Mouse (Mus musculus): ENCODE measurements around the gene Polr2c. TPM values are rescaled to one million over a fixed set of nuclear protein-coding genes. Genes with fewer than 3 reads are reported as not detected.
"Not testable (repeated sequence)": the region's sequence is repeated elsewhere in the genome, so short reads cannot be mapped to it uniquely, and the experiment has no call there.

Gene Polr2c
- polyA plus RNA-seq, 1 experiment, result 93.1 TPM

DNA sequence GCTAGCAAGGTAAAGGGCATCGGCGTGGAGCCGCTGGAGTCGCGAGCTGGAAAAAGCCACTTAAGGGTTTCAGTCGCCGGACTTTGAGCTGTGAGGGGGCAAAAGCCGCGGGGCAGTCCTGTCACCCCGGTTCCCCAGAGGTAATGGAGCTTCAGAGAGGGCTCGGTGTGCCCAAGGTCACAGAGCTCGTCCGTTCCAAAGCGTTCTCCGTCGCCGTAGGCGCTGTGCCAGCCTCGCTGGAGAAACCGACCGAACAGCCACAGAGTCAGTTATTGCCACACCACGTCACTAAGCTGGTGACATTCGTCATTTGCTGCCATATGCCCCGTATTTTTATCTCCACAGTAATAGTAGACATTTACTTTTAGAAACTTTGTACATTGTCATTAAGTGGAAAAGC, 18.6 kb upstream of the Polr2c start:
- no peak for DNase-seq (ENCODE audit: low read depth)

DNA sequence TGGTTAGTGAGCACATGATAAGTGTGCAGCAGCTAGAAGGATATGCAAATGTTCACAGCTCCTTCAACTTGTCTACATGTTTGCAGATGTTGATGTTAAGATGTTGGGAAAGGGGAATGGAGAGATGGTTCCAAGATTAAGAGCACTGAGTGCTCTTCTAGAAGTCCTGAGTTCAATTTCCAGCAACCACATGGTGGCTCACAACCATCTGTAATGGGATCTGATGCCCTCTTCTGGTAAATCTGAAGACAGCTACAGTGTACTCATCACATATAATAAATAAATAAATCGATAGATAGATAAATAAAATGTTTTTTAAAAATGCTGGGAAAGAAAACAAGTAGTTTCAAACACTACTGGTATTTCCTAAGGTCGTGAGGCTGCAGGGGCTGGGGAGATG, 16.1 kb upstream of the Polr2c start:
- DNase-seq (ENCODE audit: low read depth), result no peak

DNA sequence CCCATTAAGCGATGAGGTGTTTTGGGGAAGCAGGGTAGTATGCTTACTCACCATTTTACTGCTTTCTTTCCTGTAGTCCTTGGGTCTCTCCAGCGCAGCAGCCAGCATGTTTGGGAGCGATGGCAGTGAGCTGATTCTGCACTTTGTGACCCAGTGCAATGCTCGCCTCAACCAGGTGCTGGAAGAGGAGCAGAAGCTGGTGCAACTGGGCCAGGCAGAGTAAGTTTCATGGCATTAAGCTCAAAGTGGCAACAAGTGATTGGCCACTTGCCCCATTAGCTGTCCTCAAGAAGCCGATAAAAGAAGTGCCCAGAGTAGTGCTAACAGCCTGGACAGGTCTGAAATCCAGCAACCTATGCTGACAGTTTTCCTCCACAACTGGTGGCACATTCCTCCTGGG, 7.2 kb upstream of the Polr2c start:
- no peak for DNase-seq (ENCODE audit: low read depth)

DNA sequence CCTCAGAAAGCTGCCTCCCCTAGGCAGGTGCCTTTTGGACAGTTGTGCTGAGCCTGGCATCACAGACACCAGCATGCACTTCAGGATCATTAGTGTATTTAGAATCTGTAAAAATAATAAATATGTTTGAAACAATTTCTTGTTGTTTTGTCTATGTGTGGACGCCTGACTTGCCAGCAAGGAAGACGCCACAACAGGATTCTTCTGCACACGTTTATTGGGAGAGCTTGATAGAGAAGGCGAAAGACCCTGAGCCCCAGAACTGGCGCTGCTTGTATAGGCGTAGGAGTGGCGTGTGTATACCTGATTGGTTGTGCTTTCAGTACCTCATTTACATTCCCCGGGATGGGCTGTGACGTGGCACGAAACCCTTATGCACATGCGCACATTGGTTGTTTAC, 2.5 kb upstream of the Polr2c start:
- DNase-seq (ENCODE audit: low read depth), result not testable (repeated sequence)

DNA sequence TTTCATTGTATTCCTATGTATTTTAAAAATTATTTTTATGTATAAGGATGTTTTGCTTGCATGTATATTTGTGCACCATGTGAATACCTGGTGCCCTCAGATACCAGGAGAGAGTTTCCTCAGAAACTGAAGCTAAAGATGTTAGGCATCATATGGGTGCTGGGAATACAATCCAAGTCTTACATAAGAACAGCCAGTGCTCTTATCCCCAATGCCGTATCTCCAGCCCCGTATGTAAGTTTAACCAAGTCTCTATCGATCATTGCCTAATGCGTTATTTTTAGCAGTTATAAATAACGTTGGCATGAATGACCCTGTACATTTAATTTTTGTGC, 272 bp upstream of the Polr2c start:
- DNase-seq (ENCODE audit: low read depth), result no peak

DNA sequence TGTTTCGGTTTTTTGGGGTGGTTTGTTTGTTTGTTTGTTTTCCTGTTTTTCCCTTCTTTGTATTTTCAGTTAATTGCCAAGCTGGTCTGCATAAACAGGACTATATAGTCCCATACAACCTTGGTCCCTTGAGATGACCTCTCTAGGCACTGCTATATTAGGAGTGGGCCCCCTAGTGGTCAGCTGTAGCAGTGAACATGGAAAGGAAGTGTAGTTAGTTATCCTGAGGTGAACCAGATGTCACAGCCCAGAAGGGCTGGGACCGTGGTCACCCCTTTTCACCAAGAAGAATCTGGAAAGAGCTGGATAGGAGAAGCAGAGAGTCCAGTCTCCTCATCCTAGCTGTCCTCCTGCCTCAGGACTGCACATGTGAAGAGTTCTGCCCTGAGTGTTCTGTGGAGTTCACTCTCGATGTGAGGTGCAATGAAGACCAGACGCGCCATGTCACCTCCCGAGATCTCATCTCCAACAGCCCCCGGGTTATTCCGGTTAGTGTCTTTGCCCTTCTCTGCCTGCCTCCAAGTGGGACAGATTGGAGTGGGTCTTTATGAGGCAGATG, 4.2 kb downstream of the Polr2c start:
- DNase-seq (ENCODE audit: low read depth), result no peak

DNA sequence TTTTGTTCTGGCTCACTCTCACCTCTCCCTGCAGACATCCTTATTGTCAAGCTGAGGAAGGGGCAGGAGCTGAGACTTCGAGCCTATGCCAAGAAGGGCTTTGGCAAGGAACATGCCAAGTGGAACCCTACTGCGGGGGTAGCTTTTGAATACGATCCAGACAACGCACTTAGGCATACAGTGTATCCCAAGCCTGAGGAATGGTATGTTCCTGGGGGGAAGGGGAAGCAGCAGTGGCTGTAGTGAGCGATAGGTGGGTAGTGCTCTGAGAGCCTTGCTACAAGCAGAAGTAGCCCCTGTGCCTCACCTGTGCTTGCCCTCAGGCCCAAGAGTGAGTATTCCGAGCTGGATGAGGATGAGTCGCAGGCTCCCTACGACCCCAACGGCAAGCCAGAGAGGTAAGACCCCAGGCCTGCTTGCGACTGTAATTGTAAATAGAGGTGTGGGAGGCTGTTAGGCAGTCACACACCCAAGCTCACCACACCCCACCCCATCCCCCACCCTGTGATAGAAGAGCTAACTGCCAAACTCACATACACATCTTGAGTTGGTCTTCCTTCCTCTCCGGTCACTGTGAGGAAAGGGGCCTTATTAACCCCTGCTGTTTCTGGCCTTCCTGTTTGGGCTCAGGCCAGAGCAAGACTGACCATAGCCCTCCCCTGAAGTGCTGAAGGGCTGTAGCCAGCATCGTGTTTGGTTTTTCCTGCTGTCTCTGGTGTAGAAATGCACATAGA, 5.4 kb downstream of the Polr2c start:
- DNase-seq (ENCODE audit: low read depth), result no peak

DNA sequence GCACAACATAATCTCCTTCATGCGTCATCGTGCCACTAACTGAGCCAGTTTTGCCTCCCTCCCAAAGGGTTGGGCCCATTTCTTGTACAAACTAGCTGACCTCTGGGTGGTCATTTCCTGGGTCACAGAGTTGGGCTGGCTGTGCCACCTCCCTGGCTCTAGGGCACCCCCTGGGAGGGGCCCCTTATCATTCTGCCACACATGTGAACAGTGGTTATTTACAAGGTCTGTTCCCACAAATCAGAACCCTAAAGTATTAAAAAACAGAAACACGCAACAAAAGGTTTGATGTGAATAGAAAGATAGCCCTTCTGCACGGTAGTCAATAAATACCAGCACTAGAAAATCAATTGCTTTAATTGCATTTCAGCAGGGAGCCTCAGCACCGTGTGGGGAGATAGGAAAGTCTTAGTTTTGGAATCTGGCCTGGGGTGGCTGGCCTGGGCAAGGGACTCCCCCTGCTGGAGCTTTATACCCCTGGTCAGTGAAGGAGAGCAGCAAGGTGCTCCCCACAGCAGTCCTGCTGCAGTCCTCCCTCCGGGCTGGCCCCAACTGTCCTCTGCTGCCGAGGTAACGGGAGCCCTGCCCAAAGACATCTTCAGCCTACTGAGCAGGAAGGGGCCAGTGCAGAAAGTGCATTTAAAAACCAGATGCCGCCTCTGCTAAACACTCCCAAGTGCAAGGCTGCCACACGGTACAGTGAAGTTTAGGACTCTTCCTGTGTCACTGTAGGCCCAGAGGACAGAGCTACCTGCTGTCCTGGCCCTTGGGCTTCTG, 6.8 kb downstream of the Polr2c start:
- DNase-seq (ENCODE audit: low read depth), result no peak

DNA sequence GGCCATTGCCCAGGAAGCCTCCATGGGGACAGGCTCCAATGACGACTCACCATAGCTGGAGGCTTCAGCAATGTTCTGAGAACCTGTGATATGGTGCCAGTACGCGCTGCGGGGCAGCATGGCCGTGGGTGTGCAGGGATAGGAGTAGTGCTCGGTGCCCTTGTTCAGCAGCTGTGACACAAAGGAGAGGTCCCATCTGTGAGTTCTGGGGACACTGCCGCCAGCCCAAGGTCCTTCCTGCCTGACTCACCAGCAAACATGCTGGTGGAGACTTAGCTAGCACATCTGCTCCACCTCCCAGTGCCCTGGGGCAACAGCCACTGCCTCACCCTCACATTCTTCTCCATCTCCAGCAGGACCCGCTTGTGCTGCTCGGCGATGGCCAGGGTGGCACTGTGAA, 8.0 kb downstream of the Polr2c start:
- no peak for DNase-seq (ENCODE audit: low read depth)

DNA sequence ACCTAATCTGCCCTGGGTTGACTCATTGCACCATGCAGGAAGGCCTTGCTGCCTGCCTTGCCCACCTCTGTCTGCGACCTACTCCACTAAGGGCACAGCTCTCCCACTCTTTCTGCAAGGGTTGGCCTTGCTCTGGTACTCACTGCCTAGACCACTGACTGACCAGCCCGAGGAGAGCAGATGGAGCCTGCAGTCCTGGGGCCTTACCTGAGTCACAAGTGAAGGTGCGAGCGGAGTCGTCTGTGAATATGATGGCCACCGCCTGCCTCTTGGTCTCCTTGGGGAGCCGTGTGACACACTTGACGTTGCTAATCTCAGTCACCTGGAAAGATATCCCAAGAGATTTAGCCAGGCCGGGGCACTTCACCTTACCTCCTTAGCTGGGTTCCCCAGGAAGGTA, 9.7 kb downstream of the Polr2c start:
- DNase-seq (ENCODE audit: low read depth), result no peak

DNA sequence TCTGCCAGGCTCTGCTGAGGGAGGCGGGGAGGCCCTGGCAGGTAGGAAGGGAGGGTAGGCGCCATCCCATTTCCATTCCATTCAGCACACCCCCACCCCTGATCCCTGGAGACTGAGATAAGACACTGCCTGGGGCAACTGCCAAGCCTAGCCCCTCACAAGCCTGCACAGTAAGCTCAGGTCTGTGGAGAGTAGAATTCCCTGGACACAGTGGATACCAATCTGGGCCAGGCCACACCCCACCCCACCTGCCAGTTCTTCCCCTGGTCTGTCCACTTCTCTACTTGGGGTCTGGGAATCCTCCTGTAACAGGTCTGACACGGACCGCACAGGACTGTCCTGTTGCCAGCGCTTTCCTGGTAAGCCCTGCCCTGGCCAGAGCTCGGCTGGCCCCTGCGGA, 11.9 kb downstream of the Polr2c start:
- no peak for DNase-seq (ENCODE audit: low read depth)

DNA sequence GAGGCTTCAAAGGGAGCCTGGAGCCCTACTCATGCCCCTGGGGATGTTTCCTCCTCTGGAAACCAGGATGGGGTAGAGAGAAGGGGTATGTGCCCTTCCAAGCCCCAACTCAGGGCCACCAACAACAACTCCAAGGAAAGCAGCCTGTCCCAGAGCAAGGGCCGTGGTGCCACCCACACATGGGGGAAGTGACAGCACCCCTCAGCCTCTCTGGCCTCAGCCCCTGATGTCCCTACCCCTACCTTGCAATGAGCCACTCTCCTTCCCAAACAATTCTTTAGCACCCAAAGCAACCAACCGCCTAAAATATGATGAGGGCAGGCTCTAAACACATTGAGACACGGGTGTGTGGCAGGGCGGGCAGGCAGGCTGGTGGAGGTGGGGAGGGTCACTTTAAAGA, 12.8 kb downstream of the Polr2c start:
- no peak for DNase-seq (ENCODE audit: low read depth)

DNA sequence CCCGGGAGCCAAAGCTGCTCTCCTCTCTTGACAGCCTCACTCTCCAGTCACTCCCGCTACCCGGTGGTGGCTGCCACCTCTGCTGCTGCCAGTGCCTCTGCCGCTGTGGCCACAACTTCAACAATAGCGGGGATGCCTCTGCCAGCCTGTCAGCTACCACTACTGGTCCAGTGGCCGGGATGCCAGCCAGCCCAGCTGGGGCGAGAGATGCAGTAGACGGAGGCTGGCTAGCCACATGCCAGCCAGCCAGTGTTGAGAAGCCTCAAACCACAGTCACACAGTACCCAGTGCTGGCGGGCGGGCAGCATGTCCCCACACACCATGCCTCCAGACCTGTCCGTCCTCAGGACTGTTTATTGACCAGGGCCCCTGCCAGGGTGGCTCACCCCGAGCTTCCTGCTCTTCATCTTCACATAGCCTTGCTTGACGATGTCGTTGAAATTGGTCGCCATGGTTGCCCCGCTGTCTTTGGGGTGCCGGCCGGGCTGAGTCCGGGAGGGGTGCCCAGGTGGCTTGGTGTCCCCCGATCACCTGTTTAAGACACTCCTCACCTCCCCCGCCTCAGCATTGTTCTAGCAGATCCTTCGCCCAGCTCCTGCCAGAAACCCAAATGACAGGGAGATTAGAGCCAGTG, 13.3 kb downstream of the Polr2c start:
- no peak for DNase-seq (ENCODE audit: low read depth)

DNA sequence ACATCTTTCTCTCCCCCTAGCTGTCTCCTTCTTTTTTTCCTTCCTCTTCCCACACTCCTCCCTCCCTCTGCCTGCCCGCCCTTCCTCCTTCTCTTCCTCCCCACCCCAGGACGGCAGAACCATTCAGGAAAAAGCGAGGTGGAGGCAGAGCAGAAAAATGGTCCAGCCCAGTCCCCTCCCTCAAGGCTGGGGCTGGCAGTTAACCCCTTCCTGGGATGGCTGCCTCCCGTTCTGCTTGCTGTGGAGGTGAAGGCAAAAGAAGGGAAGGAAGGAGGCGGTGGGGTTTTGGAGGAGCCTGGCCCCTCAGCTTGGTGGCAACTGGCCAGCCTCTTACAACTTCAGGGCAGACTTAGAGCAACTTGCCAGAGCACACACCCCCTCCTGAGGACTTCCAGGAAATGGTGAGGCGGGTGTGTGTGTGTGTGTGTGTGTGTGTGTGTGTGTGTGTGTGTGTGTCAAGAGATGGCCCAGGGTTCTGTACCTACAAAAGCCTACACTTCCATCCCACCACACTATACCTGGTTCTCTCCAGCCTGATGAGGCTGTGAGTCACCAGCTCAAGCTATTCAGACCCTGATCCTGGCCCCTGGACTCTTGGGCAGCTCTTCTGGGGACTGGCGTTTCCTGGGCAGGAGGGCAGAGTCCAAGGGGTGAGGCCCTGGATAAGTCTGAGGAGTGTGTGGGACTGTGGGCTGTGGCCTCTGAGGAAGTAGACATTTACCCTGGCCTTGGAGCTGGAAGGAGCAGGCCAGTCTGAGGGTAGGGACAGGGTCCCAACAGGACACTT, 14.1 kb downstream of the Polr2c start:
- no peak for DNase-seq (ENCODE audit: low read depth)

DNA sequence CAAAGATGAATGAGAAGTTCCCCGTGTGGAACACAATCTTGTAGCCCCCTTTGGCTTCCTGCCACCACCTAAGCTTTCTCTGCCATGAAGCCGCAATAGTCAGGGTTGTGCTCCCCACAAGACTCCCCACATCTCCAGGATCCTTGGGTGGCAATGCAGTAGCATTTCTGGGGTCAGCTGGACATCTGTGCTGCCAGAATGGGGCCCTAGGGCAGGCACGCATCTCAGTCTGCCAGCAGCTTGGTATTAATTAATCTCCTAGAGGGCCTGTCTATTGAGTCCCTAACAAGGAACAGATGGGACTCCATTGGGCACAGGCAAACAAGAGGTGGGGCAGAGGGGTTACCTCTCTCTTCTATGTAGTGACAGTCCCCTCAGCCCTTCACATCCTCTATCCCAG, 14.9 kb downstream of the Polr2c start:
- no peak for DNase-seq (ENCODE audit: low read depth)

DNA sequence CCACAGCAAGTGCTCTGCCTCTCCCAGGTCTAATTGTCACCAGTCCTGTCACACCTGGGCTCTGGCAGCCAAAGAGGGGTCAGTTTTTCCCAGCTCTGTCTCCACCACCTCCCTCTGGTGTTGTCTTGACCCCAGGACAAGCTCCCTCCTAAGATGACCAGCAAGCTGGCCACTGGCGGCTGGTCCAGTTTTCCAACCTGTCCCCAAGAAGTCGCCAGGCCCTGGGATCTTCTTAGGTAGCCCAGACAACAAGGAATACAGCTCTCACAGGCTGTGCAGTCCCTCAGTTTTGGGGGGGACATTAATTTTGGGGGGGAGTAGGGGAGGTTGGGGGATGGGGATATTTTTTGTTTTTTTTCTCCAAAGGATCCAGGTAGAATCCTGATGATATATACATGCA, 15.3 kb downstream of the Polr2c start:
- DNase-seq (ENCODE audit: low read depth), result no peak

DNA sequence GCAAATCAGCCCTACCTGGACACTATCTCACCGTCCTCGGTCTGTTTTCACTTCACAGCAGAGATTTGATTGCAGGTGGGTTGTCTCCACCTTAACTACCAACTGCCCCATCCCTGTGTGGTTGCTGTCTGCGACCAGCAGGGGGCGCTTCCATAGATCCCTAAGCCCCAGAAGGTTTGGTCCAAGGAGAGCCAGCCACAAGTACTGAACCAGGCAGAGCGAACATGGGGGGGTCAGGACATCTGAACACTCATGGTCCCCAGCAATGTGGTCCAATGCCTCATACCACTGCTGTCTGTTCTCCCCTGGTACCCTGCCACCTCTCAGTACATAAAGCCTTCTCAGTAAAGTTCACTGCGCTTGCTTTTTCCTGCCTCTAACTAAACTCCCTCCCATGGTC, 17.1 kb downstream of the Polr2c start:
- DNase-seq (ENCODE audit: low read depth), result no peak

DNA sequence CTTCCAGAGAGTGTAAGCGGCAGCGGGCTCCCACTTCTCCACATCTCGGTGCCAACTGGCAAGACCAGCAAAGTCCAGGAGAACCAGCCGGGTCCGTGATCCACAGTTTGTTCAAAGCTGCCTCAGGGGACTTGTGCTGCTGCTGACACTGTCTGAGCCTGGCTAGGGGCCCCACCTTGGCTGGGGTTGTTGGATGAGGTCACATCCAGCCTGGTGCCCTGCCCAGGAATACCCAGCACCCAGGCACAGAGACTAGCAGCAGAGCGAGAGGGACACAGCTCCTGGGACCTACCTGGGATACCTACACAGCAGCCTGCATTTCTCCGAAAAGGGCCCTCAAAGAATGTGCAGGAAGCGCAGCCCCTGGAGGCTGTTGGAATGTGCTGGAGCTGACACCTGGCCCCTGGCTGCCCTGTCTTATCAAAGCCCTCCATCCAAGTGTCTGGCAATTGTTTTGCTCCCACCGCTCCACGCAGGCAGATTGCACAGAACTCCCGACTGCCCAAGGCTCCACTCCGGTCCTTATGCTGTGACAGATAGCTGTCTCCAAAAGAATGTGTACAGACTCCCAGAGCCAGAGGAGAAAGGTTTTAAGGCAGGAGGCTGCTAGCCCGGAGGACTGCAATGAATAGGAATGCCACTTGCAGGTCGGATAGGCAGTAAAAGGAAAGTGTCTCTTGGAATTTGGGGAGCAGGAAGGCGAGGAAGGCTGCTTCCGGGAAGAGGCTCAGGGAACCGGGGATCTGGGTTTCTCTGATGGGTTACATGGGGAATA, 18.0 kb downstream of the Polr2c start:
- no peak for DNase-seq (ENCODE audit: low read depth)

DNA sequence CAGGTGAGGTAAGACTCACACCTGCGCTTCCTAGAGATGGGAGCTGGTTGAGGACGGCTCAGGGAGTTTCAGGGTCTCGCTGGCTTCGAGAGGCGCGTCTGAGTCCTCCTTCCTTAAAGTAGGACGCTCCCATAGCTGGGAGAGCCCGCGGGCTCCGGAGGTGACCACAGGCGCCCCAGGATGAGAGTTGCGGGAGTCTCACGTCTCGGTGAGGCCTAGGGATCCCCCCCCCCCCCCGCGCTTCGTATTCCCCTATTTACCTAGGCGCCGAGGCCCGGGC, 18.6 kb downstream of the Polr2c start:
- DNase-seq (ENCODE audit: low read depth), result no peak

DNA sequence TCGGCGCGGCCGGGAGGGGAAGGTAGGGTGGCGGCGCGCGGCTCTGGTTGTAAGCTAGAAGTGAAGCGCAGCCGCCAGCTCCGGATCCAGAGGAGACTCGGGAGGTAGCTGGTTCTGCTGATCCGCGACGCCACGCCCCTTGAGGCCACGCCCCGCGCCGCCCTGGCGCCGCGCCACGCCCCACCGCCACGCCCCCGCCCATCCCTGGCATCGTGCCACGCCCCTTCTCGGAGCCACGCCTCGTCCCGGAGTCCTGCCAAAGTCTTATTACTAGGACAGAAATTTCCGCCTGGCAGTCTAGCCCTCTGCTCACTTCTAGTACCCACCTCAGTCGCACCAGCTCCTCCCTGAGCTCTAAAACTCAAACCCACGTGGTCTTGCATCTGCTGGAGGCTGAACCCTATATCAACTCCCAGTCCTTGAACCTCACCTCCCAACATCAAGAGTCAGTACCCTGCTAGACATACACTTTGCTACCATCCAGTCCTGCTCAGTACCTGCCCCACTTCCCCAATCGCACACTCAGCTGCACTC, 19.0 kb downstream of the Polr2c start, which contains the start of gene Dok4:
TSS of gene Dok4 (minus strand) at position 134 of the 534 bp plus-strand sequence.
- no peak for DNase-seq (ENCODE audit: low read depth)

DNA sequence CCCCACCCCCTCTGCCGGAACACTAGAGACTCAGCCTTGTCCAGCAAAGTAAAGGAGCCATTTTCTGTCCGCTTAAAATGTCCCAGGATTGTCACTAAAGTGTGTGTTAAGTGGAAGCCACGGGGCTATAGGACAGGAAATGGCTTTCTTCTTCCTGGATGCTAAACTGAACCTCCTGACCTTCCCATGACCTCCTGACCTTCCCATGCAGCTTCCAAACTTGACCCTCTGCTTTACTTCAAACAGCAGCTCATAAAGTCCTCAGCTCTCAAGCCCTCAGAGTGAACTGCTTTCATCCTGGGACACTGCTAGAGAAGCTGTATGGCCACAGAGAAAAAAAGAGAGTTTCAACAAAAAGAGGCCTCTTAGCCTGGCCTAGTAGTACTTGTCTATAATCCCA, 19.6 kb downstream of the Polr2c start:
- no peak for DNase-seq (ENCODE audit: low read depth)
